Mouse (Mus musculus) liver, postnatal 0 days (tissue): Measurements from ENCODE around the gene Crybg2.

Source experiments
- CTCF ChIP-seq: sonication (generic); IDR thresholded peaks from 2 replicates; pipeline ENCODE4 v1.5.1; 2016; ENCODE audit warnings: antibody characterized with exemption, low read depth
- EP300 ChIP-seq: IDR thresholded peaks from 2 replicates; pipeline ENCODE4 v1.6.1; 2016; ENCODE audit warnings: antibody characterized with exemption, low read depth, mild to moderate bottlenecking

GRCm38 (mm10) chr4:134125383-134126060, 64.9 kb downstream of the Crybg2 start:
- no peak for TF ChIP-seq CTCF
- no peak for TF ChIP-seq EP300
